Mouse (Mus musculus) kidney, adult 8-10 months (tissue): ENCODE results near the gene Rmnd5a.

Experiments used
- DNase-seq, 2 experiments: peaks; one replicate each; pipeline ENCODE4 v3.0.0; 2022

Rmnd5a gene

GRCm38 (mm10) chr6:71369416-71369815 lies 71.0 kb downstream of the Rmnd5a start:
- no peak for DNase-seq

- no peak for DNase-seq
Observed at GRCm38 (mm10) chr6:71363995-71364394, 76.4 kb downstream of the Rmnd5a start.

DNA sequence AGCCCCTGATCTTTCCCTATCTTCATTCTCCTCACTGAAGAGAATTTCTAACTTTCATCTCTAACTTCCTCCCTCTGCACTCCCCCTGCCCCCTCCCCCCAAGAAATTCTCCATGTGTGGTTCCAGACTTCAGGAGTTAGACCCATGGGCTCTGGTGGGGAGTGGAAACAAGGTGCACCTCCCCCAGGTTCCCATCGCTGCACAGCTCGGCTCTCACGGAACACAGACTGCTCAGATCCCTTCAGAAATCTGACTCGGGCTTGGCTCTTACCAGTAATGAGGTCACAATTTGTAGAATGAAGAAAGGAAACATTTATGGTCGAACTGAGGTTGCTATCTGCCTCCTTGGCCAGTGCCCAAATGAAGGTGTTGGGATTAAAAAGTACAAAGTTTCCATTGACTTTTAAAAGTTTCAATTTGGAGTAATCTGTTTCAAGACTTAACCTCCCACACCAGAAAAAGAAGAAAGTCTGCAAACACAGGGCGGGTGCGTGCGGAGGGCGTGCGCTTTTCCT lies 79.2 kb downstream of the Rmnd5a start:
- DNase-seq = no peak

GRCm38 (mm10) chr6:71360751-71361150 lies 79.7 kb downstream of the Rmnd5a start:
- DNase-seq = no peak

- no peak for DNase-seq
Observed at GRCm38 (mm10) chr6:71360221-71360620, 80.2 kb downstream of the Rmnd5a start.

DNA sequence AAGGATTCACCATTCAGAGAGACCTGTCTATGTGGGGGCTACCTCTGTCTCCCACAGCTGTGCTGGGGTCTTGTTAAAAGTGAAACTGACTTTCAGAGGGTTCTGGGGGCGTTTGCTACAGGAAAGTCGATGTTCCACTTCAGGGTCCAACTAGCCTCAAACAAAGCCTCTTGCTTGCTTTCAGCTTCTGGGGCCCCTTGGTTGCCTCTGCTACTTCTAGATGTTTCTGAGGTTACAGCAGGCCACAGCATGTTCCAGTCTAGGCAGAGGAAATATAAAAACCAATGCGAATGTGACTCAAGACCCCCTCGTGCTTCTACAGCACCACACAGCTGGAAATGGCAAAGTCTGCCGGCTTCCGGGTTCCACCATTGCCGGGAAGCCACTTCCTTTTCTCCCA lies 82.9 kb downstream of the Rmnd5a start:
- no peak for DNase-seq

DNA sequence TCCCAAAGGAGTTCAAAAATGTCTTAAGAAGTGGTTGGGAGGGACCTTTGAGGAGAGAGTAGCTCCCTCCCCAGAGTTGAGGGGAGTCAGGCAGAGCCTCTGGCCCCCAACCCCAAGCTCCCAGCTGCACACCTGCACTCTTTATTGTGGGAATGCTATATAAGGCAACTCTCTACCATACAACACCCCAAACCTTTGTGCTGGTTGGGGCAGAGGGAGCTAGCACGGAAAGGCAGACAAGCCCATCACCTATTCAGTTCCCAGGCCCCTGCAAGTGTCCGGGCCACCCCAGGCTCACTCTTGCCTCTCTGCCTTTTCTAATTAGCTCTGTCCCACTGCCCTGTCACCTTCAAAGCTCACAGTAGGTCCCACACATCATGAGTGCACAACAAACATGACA lies 86.7 kb downstream of the Rmnd5a start:
- DNase-seq = no peak

GRCm38 (mm10) chr6:71352866-71353427 lies 87.5 kb downstream of the Rmnd5a start:
- DNase-seq = no peak

DNA sequence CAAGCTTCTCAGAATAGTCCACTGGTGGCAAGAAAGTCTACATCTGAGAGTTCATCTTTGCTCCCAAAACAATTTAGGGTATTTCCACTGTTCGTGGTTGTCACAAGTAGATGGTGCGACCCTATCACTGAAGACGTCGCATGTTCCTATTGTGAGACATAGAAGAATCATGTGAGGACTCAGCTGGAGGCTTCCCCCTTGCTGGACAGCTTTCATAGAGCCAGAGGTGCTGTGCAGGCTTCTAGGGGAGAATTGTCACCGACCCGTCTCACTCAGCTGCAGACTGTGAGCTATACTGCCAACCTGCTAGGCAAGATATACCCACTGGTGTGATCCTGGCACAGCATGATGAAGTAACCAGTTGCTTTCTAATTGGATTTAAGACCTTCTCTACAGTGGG lies 88.2 kb downstream of the Rmnd5a start:
- no peak for DNase-seq

DNA sequence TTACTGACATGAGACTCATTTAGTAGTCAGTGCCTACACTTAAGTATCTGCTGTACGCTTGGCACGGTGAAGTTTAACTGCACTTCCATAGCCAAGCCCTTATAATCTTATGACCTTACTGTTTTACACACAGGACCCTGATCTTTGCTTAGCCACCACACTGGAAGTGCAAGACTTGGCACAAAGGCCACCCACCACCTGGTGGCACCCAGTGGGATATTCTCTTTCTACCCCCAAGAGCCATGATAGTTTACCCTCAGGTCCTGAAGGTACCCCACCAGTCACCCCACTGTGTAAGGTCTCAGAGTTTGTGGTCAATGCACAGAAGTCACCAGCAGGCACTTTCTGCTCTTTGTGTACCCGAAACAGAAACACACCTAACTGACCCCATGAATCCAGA lies 89.2 kb downstream of the Rmnd5a start:
- DNase-seq = no peak

DNA sequence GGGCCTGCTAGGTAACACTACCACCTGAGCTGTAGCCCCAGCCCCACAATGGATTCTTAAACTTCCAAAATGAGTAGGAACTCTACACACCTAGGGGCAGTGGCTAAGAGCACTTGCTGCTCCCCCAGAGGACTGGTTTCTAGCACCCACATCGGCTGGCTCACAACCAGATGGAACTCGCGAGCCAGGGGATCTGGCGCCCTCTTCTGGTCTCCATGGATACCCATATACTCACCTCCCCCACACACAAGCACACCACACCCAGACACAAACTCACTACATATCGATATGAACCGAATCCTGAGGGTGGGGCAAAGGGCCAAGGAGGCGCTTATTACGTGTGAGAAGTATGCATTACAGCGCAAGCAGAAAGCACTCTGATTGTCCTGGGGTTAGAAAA lies 92.4 kb downstream of the Rmnd5a start:
- no peak for DNase-seq

GRCm38 (mm10) chr6:71341179-71341578 lies 99.3 kb downstream of the Rmnd5a start:
- no peak for DNase-seq

- no peak for DNase-seq
Observed at GRCm38 (mm10) chr6:71339351-71339750, 101.1 kb downstream of the Rmnd5a start.

GRCm38 (mm10) chr6:71338941-71339340 lies 101.5 kb downstream of the Rmnd5a start:
- no peak for DNase-seq
